Comparison of ENCODE assay signal across 8 mouse cellular contexts in genomic region chr5:29388944-29389765, GRCm38 (mm10). TPM values are rescaled to one million over a fixed set of nuclear protein-coding genes. Genes with fewer than 3 reads are reported as not detected.
A peak's percentile ranks its signal among the peaks of the same experiment; 100 is the strongest.
DNase-seq lines count a peak whose midpoint lies in the region; ATAC-seq lines count a peak whose summit lies in the region.

No protein-coding gene starts in this region.

- H3K4me2 ChIP-seq in heart, embryonic 13.5 days = 0 out of 2 replicates have a peak overlapping the region, but pooled peaks have one; percentile 22
- no peak overlapping the region for H3K4me2 ChIP-seq in lung, embryonic 15.5 days

- no peaks in the 10 kb centered on the region for H3K36me3 ChIP-seq in heart, embryonic 13.5 days
- H3K36me3 ChIP-seq in lung, embryonic 15.5 days = no peaks in the 10 kb centered on the region

- peaks cover 14% of the 10 kb centered on the region; the same call in 1 of the 2 replicates for H3K27me3 ChIP-seq in heart, embryonic 13.5 days (replicated peaks)
- no peaks in the 10 kb centered on the region for H3K27me3 ChIP-seq in lung, embryonic 15.5 days

- H3K4me1 ChIP-seq in heart, embryonic 13.5 days = peaks cover 13% of the 10 kb centered on the region; the same call in 1 of the 2 replicates
- H3K4me1 ChIP-seq in lung, embryonic 15.5 days = peaks cover 15% of the 10 kb centered on the region

- no peak overlapping the region for H3K4me3 ChIP-seq in heart, embryonic 13.5 days
- H3K4me3 ChIP-seq in lung, embryonic 15.5 days = no peak overlapping the region

- DNase-seq in CD4-positive helper T cell, adult 2 months (ENCODE audit: low read depth, low spot score) = peak; percentile 50
- peak; percentile 94 for DNase-seq in adrenal gland, postnatal 10 days
- peak; percentile 76 for DNase-seq in embryo, embryonic 9.5 days (ENCODE audit: extremely low spot score)
- DNase-seq in large intestine, adult 2 months (ENCODE audit: low read depth, low spot score) = peak; percentile 48
- DNase-seq in right cerebral cortex, adult 2 months (ENCODE audit: low spot score in 2 of 2) = peak; percentile 76 to 81
- peak; percentile 59 to 81 for DNase-seq in urinary bladder, adult 18-20 months (ENCODE audit: low spot score in 2 of 2)

- H3K9ac ChIP-seq in heart, embryonic 13.5 days = no peak overlapping the region
- no peak overlapping the region for H3K9ac ChIP-seq in lung, embryonic 15.5 days

- WGBS in heart, embryonic 13.5 days = 16% methylated on average over 15 of the region's 15 CpGs
- 16% methylated on average over 15 of the region's 15 CpGs for WGBS in large intestine, adult 2 months
- WGBS in lung, embryonic 15.5 days = 15% methylated on average over 15 of the region's 15 CpGs

- ATAC-seq in heart, embryonic 13.5 days (ENCODE audit: extremely low read depth, insufficient number of reproducible peaks, low FRiP score, low TSS enrichment) = no peak
- no peak; the same call in 1 of the 2 replicates for ATAC-seq in lung, embryonic 15.5 days (ENCODE audit: borderline replicate concordance, extremely low read depth, low FRiP score, low TSS enrichment)

- peak overlapping the region; percentile 66 for H3K27ac ChIP-seq in heart, embryonic 13.5 days (replicated peaks)
- H3K27ac ChIP-seq in lung, embryonic 15.5 days = peak overlapping the region; percentile 83; the same call in 1 of the 2 replicates

- H3K9me3 ChIP-seq in heart, embryonic 13.5 days = no peaks in the 10 kb centered on the region
- no peaks in the 10 kb centered on the region for H3K9me3 ChIP-seq in lung, embryonic 15.5 days

RNA-seq across cellular contexts. Expression of gene Lmbr1, which starts 11.0 kb away (rescaled TPM):
- 10 to 100 TPM; 11.3 to 11.4 TPM for total RNA-seq in adrenal gland, postnatal 10 days (2021)
- polyA plus RNA-seq in heart, embryonic 13.5 days (2015; fragmentation: Nextera tagmentation; extraction: Ambion mirVana) = 10.4 and 15.0 TPM in 2 replicates
- 2.1 and 3.2 TPM in 2 replicates for polyA plus RNA-seq in large intestine, adult 2 months (2012; rRNA removed)
- polyA plus RNA-seq in lung, embryonic 15.5 days (2015; fragmentation: Nextera tagmentation; extraction: Ambion mirVana) = 9.8 and 11.6 TPM in 2 replicates

RNA-seq across cellular contexts. Expression of gene Nom1, which starts 45.3 kb away (rescaled TPM):
- 10 to 100 TPM; 28.8 to 30.4 TPM for total RNA-seq in adrenal gland, postnatal 10 days (2021)
- polyA plus RNA-seq in heart, embryonic 13.5 days (2015; fragmentation: Nextera tagmentation; extraction: Ambion mirVana) = 15.5 and 17.0 TPM in 2 replicates
- polyA plus RNA-seq in large intestine, adult 2 months (2012; rRNA removed) = 6.6 and 6.7 TPM in 2 replicates
- polyA plus RNA-seq in lung, embryonic 15.5 days (2015; fragmentation: Nextera tagmentation; extraction: Ambion mirVana) = 25.7 and 29.5 TPM in 2 replicates
